Mouse (Mus musculus) kidney, postnatal 25 days (tissue): ENCODE results near the gene Plcb1.
A peak's percentile ranks its signal among the peaks of the same experiment; 100 is the strongest.

Experiments
- DNase-seq, 2 experiments: peaks; one replicate each; pipeline ENCODE4 v3.0.0; 2021; ENCODE audit warnings: mixed read lengths in 2 of 2

The Plcb1 gene

DNA sequence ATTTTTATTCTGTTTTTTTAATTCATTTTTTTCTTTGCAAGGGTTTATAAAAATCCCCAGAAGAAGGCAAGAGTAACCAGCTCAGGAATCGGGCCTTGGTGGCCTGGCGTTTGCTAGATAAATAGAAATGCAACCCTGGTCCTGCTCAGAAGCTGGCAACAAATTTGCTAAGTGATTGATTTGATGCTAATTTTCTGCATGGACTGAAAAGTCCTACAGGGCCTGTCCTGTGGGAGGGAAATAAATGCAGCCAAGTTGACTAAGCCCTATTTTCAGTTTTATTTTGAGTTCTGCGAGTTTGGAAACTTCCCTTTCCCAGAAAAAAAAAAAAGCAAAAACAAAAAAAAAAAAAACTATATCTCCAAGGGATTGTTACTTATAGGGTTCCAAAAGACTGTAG, 433.5 kb downstream of the Plcb1 start:
- no peak for DNase-seq

GRCm38 (mm10) chr2:135225604-135226025, 439.7 kb downstream of the Plcb1 start:
- peak; percentile 36 to 45 for DNase-seq

- no peak for DNase-seq
These were observed 444.4 kb downstream of the Plcb1 start for GRCm38 (mm10) chr2:135230262-135230661.

DNA sequence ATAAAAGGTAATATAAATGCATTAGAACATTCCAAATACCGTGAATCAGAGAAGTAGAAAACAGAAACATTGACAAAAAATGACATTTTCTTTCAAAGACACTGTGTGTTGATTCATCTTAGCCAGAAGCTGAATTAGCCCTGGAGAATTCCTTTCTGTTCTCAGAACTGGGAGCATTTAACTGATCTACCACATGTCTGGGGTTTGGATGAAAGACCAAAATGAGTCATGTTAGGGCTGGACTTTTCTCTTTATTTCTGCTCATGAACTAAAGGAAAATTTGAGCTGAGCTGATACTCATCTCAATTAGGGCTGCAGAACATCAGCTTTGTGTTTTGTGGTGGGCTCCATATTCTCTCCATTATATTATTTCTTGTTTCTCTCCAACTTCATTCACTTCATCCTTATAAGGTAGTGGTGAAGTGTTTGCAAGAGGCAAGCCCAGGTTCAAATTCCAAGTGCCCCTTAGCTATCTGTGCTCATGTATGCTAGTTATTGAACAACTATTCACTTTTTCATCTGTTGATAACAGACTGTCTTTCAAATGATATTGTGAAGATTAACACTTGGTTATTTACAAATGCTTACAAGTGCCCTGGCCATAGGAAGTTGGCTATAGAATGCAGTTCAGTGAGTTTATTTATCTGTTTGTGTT, 456.9 kb downstream of the Plcb1 start:
- no peak for DNase-seq

- DNase-seq = no peak
These were observed 457.9 kb downstream of the Plcb1 start for GRCm38 (mm10) chr2:135243764-135244163.

DNA sequence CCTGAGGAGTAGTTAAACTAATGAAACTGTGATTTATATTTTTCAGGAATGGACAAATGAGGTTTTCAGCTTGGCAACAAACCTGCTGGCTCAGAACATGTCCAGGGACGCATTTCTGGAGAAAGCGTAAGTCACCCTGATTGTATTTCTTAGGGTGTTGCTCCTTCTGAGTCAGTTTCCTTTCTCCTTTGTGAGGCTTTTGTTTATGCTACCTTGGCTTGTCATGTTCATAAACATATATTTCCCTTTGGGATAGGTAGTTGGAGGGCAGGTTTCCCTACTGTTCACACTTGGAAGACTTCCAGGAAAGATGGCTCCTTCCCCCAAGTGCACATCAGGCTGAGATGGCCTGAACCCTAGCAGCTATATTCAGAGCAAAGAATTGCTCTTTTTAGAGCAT, 464.1 kb downstream of the Plcb1 start:
- DNase-seq = no peak

DNA sequence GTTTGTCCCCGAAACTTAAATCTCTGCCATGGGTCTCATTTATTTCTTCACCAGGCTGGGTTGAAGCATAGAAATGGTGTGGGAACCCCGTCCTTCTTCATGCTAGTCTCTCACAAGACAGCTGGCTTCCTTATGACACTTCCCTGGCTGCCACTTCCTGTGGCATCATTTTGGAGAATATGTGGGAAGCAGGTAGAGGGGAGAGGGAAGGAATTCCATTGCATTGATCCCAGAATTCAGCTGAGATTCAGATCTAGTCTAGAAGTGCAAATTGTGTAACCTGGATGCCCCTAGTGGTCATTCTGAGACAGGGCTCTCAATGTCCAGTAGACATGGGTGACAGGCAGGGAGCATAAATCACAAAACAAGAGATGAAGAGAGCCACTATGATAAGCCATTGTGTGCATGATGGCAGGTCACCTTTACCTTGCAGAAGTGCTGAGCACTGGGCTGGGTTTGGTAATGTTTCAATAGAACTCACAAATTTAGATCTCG, 466.0 kb downstream of the Plcb1 start:
- DNase-seq = no peak

DNA sequence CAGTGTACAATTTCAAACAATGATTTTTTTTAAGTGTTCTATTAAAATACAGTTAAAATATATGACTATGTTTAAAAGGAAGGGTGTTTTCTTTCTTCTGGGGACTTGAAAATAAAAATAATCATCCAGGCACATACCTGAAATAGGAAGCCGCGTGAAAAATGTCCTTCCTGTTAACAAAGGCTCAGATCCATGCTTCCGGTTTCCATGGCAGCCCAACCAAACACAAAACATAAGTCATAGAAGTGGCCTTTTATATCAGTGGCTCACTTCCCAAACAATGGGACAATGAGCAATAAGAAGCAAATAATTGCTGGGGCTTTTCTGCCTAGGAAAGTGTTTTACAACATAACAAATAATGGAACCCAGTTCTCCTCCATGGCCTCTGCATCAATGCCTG, 473.3 kb downstream of the Plcb1 start:
- DNase-seq = peak; percentile 72 to 78

DNA sequence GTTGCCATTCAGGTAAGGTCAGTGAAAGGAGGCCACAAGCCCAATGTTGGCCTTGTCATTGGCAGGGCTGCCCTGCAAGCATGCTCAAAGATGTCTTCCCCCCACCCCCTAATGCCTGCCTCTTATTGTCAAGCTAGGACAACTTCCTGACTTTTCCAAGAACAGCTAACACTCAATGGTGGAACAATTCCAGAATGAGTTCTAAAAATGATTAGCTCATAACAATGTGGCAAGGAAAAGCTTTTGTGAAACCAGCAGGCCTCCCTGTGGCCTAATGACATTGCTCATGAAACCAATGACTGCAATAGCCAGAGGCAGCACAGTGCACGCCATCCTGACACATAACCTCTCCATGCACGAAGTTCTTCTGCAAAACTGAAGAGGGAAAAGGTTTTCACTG, 478.1 kb downstream of the Plcb1 start:
- peak; percentile 7 to 37 for DNase-seq

DNA sequence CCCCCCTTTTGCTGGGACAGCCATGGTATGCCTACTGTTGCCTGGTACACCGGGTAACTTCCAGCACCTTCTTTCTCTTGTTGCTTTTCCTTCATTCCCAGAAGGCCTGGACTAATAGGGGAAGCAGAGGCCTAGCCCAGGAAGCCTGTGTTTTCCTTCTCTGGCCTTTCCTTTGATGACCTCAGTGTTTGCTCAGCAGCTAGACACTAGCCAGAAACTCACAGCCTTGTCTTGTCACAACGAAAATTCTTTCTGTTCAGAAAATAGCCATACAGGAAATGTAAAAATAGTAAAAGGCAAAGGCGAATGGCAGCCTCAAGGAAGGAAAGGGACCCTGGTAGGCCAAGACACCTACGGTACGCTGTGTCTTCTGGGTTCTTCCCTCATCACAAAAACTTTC, 489.1 kb downstream of the Plcb1 start:
- peak; percentile 21 to 41 for DNase-seq

DNA sequence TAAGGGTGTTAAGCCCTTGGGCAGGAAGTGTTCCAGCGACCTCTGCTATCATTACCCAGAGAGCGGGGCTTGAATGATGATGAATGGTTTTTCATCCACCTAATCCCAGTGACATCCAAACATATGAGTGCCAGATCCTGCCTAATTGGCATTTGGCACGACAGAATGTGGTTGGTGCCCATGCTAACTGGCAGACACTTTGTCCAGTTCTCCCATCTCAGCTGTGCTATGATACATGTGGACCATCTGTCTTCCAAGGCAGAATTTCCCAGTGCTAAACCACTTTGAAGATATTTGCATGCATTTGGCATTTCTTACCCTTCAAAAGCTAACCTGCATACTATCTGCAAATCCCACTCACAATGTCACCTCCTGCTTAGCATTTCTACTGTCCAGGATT, 492.6 kb downstream of the Plcb1 start:
- DNase-seq = no peak

DNA sequence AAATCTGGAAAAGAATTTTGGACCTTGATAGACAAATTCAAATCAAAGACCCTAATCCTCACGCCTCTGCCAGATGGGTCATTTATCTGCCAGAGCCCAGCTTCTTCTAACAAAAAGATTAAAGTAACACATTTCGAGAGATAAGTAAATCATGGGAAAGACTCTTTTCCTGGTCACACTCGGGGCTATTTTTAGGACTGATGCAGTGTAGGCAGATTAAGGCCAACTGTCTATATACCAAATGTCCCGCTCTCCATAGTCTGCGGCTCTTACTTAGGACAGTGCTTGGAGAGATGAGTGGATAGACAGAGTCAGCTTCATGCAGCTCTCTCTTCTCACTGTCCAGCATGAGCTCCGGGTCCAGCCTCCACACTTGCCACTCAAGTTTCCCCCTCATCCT, 493.2 kb downstream of the Plcb1 start:
- no peak for DNase-seq

DNA sequence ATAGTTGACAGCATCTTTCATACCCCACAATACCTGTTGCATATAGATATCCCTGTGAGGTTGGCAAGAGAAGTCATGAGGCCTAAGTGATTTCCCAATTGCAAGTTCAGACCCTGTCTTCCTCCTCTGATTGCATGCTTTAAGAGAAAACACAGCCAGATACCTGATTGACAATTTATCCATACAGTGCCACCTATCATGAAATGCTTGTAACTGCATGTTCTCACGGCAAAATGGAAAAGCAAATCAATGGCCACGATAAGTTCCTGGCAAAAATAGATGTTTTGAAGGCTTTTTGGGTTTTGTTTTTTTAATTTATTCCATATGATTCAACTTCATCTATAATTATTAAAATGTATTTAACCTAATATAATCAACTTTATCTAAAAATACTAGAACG, 497.9 kb downstream of the Plcb1 start:
- DNase-seq = no peak

DNA sequence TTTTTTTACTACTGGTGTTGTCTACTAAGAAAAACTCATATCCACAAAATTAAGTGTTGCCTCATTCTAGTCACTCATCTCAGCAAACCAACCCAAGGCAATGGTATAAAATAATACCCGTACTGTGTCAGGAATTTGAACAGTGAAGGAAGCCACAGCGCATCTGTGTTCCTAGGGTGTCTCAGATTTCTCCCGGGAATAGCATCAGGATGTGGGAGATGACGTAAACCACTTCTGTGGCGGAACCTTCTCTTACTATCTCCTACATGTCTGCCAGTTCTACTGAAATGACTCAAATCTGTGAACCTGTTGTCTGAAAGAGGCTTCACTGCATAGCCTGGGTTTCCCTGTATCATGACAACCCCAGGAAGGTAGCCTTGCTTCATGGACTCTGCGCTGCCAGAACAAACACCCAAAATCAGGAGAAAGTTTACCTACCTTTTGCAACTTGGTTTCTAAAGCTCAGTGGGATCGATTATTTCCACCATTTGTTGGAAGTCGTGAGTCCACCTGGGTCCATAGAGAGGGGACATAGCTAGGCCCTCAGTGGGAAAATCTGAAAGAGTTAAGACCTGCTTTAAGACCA, 510.4 kb downstream of the Plcb1 start:
- DNase-seq = no peak

GRCm38 (mm10) chr2:135300480-135300879, 514.6 kb downstream of the Plcb1 start:
- DNase-seq = no peak

GRCm38 (mm10) chr2:135302483-135302882, 516.6 kb downstream of the Plcb1 start:
- no peak for DNase-seq

DNA sequence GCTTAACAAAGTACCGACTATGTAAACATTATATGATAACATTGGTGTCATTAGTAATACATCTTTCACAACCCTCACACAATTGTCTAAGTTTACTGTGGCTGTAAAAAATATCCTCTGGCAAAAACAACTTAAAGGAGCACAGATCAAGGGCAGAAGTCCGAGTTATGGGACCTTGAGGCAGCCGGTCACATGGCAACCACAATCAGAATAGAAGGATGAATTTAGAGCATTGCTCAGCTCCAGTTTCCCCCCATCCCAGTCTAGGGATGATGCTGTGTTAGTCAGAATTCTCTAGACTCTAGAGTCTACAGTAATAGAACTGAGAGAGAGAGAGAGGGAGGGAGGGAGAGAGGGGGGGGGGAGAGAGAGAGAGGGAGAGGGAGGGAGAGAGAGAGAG, 519.3 kb downstream of the Plcb1 start:
- no peak for DNase-seq

- DNase-seq = no peak
These were observed 520.0 kb downstream of the Plcb1 start for GRCm38 (mm10) chr2:135305736-135306471.

DNA sequence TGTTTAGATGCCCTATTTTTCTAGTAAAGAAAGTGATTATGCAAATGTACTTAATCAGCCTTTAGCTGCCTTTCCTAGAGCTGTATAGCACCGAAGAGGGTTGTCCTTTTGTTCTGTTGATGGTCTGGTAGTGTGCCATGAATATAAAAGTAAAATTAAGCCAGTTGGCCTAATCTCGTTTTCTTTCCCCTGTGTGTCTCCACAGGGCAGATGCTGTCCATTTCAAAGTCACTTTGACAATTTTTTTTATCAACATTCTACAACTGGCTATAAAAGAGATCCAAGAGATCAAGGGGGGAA, 520.6 kb downstream of the Plcb1 start:
- no peak for DNase-seq

GRCm38 (mm10) chr2:135307787-135308186, 521.9 kb downstream of the Plcb1 start:
- DNase-seq = no peak

DNA sequence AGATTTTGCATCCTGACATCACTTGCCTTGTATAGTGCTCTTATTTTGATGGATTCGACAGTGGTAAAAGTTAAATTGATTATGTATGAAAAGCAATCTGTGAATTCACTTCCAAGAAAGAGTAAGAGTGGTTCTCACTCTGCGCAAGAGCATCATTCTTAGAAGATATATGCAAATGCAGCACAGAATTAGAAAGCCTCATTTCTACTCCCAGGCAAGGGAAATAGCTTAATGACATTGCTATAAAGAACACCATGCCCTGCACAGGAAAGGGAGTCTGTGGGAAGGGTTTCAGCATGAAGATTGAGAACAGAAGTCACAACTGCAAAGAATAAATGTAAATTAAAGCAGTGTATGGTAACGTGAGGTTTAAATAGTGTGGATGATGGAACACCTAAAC, 530.1 kb downstream of the Plcb1 start:
- DNase-seq = no peak

- DNase-seq = no peak
These were observed 532.3 kb downstream of the Plcb1 start for GRCm38 (mm10) chr2:135318136-135318535.

GRCm38 (mm10) chr2:135323276-135323954, 537.5 kb downstream of the Plcb1 start:
- DNase-seq = no peak

DNA sequence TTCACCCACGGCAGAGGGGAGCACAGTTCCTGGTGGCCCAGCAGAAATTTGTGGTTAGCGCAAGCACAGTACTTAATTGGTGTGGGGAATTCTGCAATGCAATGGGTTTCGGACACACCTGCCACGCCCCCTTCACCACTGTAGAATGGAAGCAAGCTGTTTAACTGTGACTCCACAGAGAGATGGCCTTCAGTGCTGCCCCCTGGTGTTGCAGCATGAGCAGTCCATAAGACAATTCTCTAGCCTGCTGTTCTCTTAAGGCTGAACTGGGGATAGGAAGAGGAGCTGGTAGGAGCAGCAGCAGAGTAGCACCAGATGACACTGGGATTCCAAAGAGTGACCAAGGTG, 538.1 kb downstream of the Plcb1 start:
- DNase-seq = peak; percentile 76 to 85
